Mouse (Mus musculus) myocyte (in vitro differentiated cells): ENCODE data around the gene Bfsp2. TPM values are rescaled to one million over a fixed set of nuclear protein-coding genes. Genes with fewer than 3 reads are reported as not detected.

ENCODE experiments used
- H3K27me3 ChIP-seq: one replicate; pipeline ENCODE4 v1.6.1; 2011; ENCODE audit not compliant: control insufficient read depth, insufficient read depth, insufficient read length
- H3K36me3 ChIP-seq: one replicate; pipeline ENCODE4 v1.6.1; 2011; ENCODE audit not compliant: control insufficient read depth, insufficient read depth
- H3K4me2 ChIP-seq: one replicate; pipeline ENCODE4 v1.6.1; 2011; ENCODE audit warnings: low read depth, control low read depth
- H3K4me3 ChIP-seq: one replicate; pipeline ENCODE4 v1.5.1; 2011; ENCODE audit warnings: mild to moderate bottlenecking, control low read depth, moderate library complexity
- H3K79me2 ChIP-seq: one replicate; pipeline ENCODE4 v1.6.1; 2011; ENCODE audit not compliant: control insufficient read depth, insufficient read depth
- H3ac ChIP-seq: one replicate; pipeline ENCODE4 v1.6.1; 2011; ENCODE audit not compliant: control insufficient read depth, insufficient read length
- CEBPB ChIP-seq: IDR thresholded peaks from 2 replicates; pipeline ENCODE4 v1.6.1; 2011; ENCODE audit warnings: mild to moderate bottlenecking, moderate library complexity; ENCODE audit not compliant: poor library complexity, insufficient read depth, severe bottlenecking
- E2F4 ChIP-seq: IDR thresholded peaks from one replicate; pipeline ENCODE4 v1.6.1; 2011; ENCODE audit warnings: mild to moderate bottlenecking, control low read depth, moderate library complexity; ENCODE audit not compliant: insufficient read depth
- MAX ChIP-seq: IDR thresholded peaks from one replicate; pipeline ENCODE4 v1.6.1; 2011; ENCODE audit warnings: low read depth, mild to moderate bottlenecking, control low read depth
- MYOD1 ChIP-seq, 3 experiments: IDR thresholded peaks; one replicate each; pipeline ENCODE4 v1.6.1; 2011; ENCODE audit warnings: control low read depth in 2 of 3, low read depth in 2 of 3, mild to moderate bottlenecking in 2 of 3, moderate library complexity in 1 of 3; ENCODE audit not compliant: insufficient read length in 2 of 3, control insufficient read depth in 1 of 3
- MYOG ChIP-seq, 3 experiments: IDR thresholded peaks; one replicate each; pipeline ENCODE4 v1.6.1; 2011; ENCODE audit warnings: control low read depth in 2 of 3, low read depth in 2 of 3, mild to moderate bottlenecking in 2 of 3; ENCODE audit not compliant: insufficient read length in 2 of 3, control insufficient read depth in 1 of 3, insufficient read depth in 1 of 3
- POLR2A ChIP-seq: IDR thresholded peaks from one replicate; pipeline ENCODE4 v1.6.1; 2011; ENCODE audit warnings: low read depth, mild to moderate bottlenecking, control low read depth, moderate library complexity; ENCODE audit not compliant: insufficient read length
- POLR2AphosphoS2 ChIP-seq: IDR thresholded peaks from one replicate; pipeline ENCODE4 v1.6.1; 2011; ENCODE audit warnings: low read depth, control low read depth; ENCODE audit not compliant: insufficient read length
- REST ChIP-seq: IDR thresholded peaks from one replicate; pipeline ENCODE4 v1.6.1; 2011; ENCODE audit warnings: mild to moderate bottlenecking, control low read depth, moderate library complexity; ENCODE audit not compliant: insufficient read depth, insufficient read length
- SRF ChIP-seq: IDR thresholded peaks from one replicate; pipeline ENCODE4 v1.6.1; 2011; ENCODE audit warnings: low read depth; ENCODE audit not compliant: control insufficient read depth, insufficient read length
- TCF12 ChIP-seq: IDR thresholded peaks from one replicate; pipeline ENCODE4 v1.6.1; 2011; ENCODE audit warnings: mild to moderate bottlenecking, control low read depth; ENCODE audit not compliant: poor library complexity, insufficient read depth, severe bottlenecking
- TCF3 ChIP-seq: IDR thresholded peaks from one replicate; pipeline ENCODE4 v1.6.1; 2011; ENCODE audit warnings: low read depth, control low read depth; ENCODE audit not compliant: insufficient read length
- USF1 ChIP-seq: IDR thresholded peaks from one replicate; pipeline ENCODE4 v1.6.1; 2011; ENCODE audit warnings: low read depth, mild to moderate bottlenecking, control low read depth, moderate library complexity
- polyA plus RNA-seq: library from polyadenylated mRNA; unstranded; fragments of >200 nt; fragmentation: generic; extraction: Trizol; gene quantifications from one replicate; pipeline ENCODE4 v1.2.1, GENCODE M21; 2012; ENCODE audit warnings: missing spikeins

The Bfsp2 gene
- polyA plus RNA-seq, 1 experiment: 0.25 TPM

GRCm38 (mm10) chr9:103403331-103403973 is 76.8 kb downstream of the Bfsp2 start:
- Histone ChIP-seq H3K79me2 (no peaks in the 10 kb centered on the region), H3K27me3 (no peaks in the 10 kb centered on the region), H3K4me2 (no peak overlapping the region), H3ac (no peak overlapping the region), H3K4me3 (no peak overlapping the region), H3K36me3 (no peaks in the 10 kb centered on the region)
- no peak for TF ChIP-seq MAX
- TF ChIP-seq SRF: no peak
- no peak for TF ChIP-seq TCF12
- no peak for TF ChIP-seq REST
- TF ChIP-seq MYOD1 (IDR thresholded peaks at IDR 0.05; ENCODE audit: control insufficient read depth in 1 of 3, insufficient read length in 2 of 3, low read depth in 2 of 3): no peak
- no peak for TF ChIP-seq TCF3
- TF ChIP-seq MYOG (IDR thresholded peaks at IDR 0.05; ENCODE audit: control insufficient read depth in 1 of 3, insufficient read depth in 1 of 3, insufficient read length in 2 of 3, low read depth in 2 of 3): no peak
- TF ChIP-seq USF1: no peak
- no peak for TF ChIP-seq POLR2AphosphoS2
- no peak for TF ChIP-seq POLR2A
- no peak for TF ChIP-seq CEBPB
- TF ChIP-seq E2F4: no peak

- H3K79me2 ChIP-seq: no peaks in the 10 kb centered on the region
- H3K4me2 ChIP-seq: peak overlapping the region; percentile 64
- TF ChIP-seq MYOG (IDR thresholded peaks at IDR 0.05; ENCODE audit: control insufficient read depth in 1 of 3, insufficient read depth in 1 of 3, insufficient read length in 2 of 3, low read depth in 2 of 3) (no peak), MYOD1 (IDR thresholded peaks at IDR 0.05; ENCODE audit: control insufficient read depth in 1 of 3, insufficient read length in 2 of 3, low read depth in 2 of 3) (peak in 1 of 3 experiments; percentile 24), TCF12 (peak; percentile 8), SRF (no peak)
- no peaks in the 10 kb centered on the region for H3K36me3 ChIP-seq
- no peaks in the 10 kb centered on the region for H3K27me3 ChIP-seq
- no peak overlapping the region for H3ac ChIP-seq
- H3K4me3 ChIP-seq: no peak overlapping the region
Measured at GRCm38 (mm10) chr9:103398509-103399157, 81.6 kb downstream of the Bfsp2 start.

GRCm38 (mm10) chr9:103393256-103393655 is 87.0 kb downstream of the Bfsp2 start:
- TF ChIP-seq POLR2A: no peak
- no peak for TF ChIP-seq E2F4
- TF ChIP-seq SRF: no peak
- no peak for TF ChIP-seq MYOD1 (IDR thresholded peaks at IDR 0.05; ENCODE audit: control insufficient read depth in 1 of 3, insufficient read length in 2 of 3, low read depth in 2 of 3)
- TF ChIP-seq MAX: no peak
- no peak for TF ChIP-seq CEBPB
- no peak for TF ChIP-seq POLR2AphosphoS2
- no peak for TF ChIP-seq USF1
- no peak for TF ChIP-seq REST
- no peak for TF ChIP-seq TCF12
- TF ChIP-seq TCF3: no peak
- no peak for TF ChIP-seq MYOG (IDR thresholded peaks at IDR 0.05; ENCODE audit: control insufficient read depth in 1 of 3, insufficient read depth in 1 of 3, insufficient read length in 2 of 3, low read depth in 2 of 3)
- no peaks in the 10 kb centered on the region for H3K79me2 ChIP-seq
- H3K27me3 ChIP-seq: no peaks in the 10 kb centered on the region
- H3K4me2 ChIP-seq: no peak overlapping the region
- H3K4me3 ChIP-seq: no peak overlapping the region
- no peaks in the 10 kb centered on the region for H3K36me3 ChIP-seq
- no peak overlapping the region for H3ac ChIP-seq

GRCm38 (mm10) chr9:103391796-103392372 is 88.3 kb downstream of the Bfsp2 start:
- no peaks in the 10 kb centered on the region for H3K79me2 ChIP-seq
- H3K4me2 ChIP-seq: no peak overlapping the region
- no peak for TF ChIP-seq TCF3
- no peak for TF ChIP-seq MYOG (IDR thresholded peaks at IDR 0.05; ENCODE audit: control insufficient read depth in 1 of 3, insufficient read depth in 1 of 3, insufficient read length in 2 of 3, low read depth in 2 of 3)
- TF ChIP-seq MAX: no peak
- TF ChIP-seq MYOD1 (IDR thresholded peaks at IDR 0.05; ENCODE audit: control insufficient read depth in 1 of 3, insufficient read length in 2 of 3, low read depth in 2 of 3): no peak
- no peak for TF ChIP-seq POLR2AphosphoS2
- H3K27me3 ChIP-seq: no peaks in the 10 kb centered on the region
- no peaks in the 10 kb centered on the region for H3K36me3 ChIP-seq
- no peak overlapping the region for H3ac ChIP-seq
- H3K4me3 ChIP-seq: no peak overlapping the region

GRCm38 (mm10) chr9:103389261-103389660 is 91.0 kb downstream of the Bfsp2 start:
- Histone ChIP-seq H3K79me2 (no peaks in the 10 kb centered on the region), H3K27me3 (no peaks in the 10 kb centered on the region), H3K4me2 (no peak overlapping the region), H3ac (no peak overlapping the region), H3K4me3 (no peak overlapping the region), H3K36me3 (no peaks in the 10 kb centered on the region)
- TF ChIP-seq MAX: no peak
- no peak for TF ChIP-seq SRF
- TF ChIP-seq TCF12: no peak
- no peak for TF ChIP-seq TCF3
- no peak for TF ChIP-seq E2F4
- no peak for TF ChIP-seq CEBPB
- TF ChIP-seq MYOG (IDR thresholded peaks at IDR 0.05; ENCODE audit: control insufficient read depth in 1 of 3, insufficient read depth in 1 of 3, insufficient read length in 2 of 3, low read depth in 2 of 3): no peak
- TF ChIP-seq MYOD1 (IDR thresholded peaks at IDR 0.05; ENCODE audit: control insufficient read depth in 1 of 3, insufficient read length in 2 of 3, low read depth in 2 of 3): no peak
- TF ChIP-seq REST: no peak
- TF ChIP-seq USF1: no peak
- no peak for TF ChIP-seq POLR2AphosphoS2
- TF ChIP-seq POLR2A: no peak
